Mouse (Mus musculus): ENCODE data around the gene Trove2. TPM values are rescaled to one million over a fixed set of nuclear protein-coding genes. Genes with fewer than 3 reads are reported as not detected.
"Not testable (repeated sequence)": the region's sequence is repeated elsewhere in the genome, so short reads cannot be mapped to it uniquely, and the experiment has no call there.

Trove2 gene
- polyA plus RNA-seq, 1 experiment, result 0.27 TPM

DNA sequence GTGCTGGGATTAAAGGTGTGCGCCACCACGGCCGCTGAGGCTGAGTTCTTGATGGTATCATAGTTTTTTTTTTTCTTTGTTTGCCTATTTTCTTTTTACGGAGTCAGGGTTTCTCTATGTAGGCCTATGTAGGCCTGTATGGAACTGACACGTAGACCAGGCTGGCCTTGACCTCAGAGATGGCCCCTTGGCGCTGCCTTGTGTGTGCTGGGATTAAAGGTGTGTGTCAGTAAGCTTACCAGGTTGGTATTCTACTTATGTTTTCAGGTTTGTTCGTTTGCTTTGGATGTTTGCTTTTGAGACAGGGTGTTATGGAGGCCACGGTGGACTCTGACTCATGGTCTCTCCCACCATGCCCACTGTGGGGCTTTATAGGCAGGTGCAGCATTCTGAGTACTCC lies 14.7 kb downstream of the Trove2 start:
- TF ChIP-seq GATA1 (IDR thresholded peaks at IDR 0.05; ENCODE audit: low read length), result no peak

GRCm38 (mm10) chr1:143745871-143746270 lies 31.0 kb downstream of the Trove2 start:
- TF ChIP-seq GATA1 (IDR thresholded peaks at IDR 0.05; ENCODE audit: low read length), result no peak

DNA sequence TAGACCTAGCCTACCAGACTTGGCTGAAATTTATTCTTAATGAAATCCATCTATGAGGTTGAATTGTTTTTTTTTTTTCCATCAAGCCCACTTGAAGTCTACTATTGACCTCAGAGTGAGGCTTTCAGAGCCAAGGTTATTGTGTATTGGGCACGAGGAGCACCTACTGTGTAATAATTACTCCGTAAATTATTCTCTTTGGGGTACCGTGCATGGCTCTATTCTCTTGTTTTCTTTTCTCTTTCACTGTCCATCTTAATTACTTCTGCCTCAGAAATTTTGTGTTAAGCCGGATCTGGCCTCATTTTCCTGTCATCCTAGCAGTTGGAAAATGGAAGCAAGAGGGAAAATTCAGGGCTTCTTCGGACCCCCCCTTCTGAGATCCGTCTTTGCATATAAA lies 34.7 kb downstream of the Trove2 start:
- no peak for TF ChIP-seq GATA1 (IDR thresholded peaks at IDR 0.05; ENCODE audit: low read length)

- no peak for TF ChIP-seq GATA1 (IDR thresholded peaks at IDR 0.05; ENCODE audit: low read length)
Observed at GRCm38 (mm10) chr1:143741331-143741730, 35.5 kb downstream of the Trove2 start.

GRCm38 (mm10) chr1:143740581-143740980 lies 36.3 kb downstream of the Trove2 start:
- no peak for TF ChIP-seq GATA1 (IDR thresholded peaks at IDR 0.05; ENCODE audit: low read length)

- no peak for TF ChIP-seq GATA1 (IDR thresholded peaks at IDR 0.05; ENCODE audit: low read length)
Observed at GRCm38 (mm10) chr1:143739361-143740350, 37.2 kb downstream of the Trove2 start.

DNA sequence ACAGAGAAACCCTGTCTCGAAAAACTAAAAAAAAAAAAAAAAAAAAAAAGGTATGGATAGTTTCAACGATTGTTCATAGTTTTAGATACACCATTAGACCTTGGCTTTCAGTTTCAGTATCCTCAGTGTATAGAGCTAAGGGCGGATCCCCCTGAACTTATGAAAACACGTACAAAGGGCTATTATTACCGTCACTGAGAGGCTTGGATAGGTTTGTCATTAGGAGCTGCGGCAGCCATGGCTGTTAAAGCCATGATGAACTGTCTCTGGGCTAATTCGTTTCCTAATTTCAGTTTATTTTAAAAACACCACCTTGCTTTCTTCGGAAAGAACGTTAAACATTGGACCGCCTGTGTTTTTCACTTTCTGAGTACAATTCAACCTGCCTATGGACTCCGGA lies 38.1 kb downstream of the Trove2 start:
- no peak for TF ChIP-seq GATA1 (IDR thresholded peaks at IDR 0.05; ENCODE audit: low read length)

DNA sequence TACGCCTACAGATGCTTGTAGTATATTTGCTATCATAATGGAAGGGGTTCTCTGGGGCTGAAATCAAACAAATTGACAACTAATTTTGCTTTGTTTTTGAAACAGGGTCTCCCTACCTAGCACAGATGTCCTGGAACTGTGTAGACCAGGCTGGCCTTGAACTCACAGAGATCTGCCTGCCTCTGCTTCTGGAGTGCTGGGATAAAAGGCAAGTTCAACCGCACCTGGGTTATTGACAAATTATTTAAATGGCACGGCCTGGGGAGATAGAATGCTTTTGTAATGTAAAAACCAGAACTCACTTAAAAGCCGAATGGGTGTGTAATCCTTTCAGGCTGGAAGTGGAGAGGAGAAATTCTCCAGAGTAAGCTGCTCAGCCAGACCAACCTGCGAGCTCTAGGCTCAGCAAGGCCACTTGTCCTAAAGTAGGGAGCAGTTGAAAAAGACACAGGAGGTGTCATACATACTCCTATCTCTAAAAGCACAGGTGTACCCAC lies 42.9 kb downstream of the Trove2 start:
- no peak for TF ChIP-seq GATA1 (IDR thresholded peaks at IDR 0.05; ENCODE audit: low read length)

GRCm38 (mm10) chr1:143731691-143732090 lies 45.2 kb downstream of the Trove2 start:
- TF ChIP-seq GATA1 (IDR thresholded peaks at IDR 0.05; ENCODE audit: low read length), result no peak

DNA sequence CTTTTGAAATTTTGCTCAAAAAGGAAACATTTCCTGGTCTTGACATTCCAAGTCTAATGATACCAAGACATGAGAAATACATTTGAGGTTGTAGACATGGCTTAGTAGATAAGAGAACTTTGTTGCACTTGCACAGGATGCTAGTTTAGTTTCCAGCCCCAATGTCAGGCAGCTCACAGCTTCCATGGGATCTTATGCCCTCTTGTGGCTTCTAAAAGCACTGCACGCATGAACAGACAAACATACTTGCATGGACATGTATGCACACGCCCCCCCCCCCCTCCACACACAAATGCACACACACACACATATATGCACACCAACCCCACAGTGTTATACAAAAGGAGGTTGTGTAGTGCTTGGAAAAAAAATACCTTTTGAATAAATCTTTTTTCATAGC lies 46.0 kb downstream of the Trove2 start:
- TF ChIP-seq GATA1 (IDR thresholded peaks at IDR 0.05; ENCODE audit: low read length), result no peak

DNA sequence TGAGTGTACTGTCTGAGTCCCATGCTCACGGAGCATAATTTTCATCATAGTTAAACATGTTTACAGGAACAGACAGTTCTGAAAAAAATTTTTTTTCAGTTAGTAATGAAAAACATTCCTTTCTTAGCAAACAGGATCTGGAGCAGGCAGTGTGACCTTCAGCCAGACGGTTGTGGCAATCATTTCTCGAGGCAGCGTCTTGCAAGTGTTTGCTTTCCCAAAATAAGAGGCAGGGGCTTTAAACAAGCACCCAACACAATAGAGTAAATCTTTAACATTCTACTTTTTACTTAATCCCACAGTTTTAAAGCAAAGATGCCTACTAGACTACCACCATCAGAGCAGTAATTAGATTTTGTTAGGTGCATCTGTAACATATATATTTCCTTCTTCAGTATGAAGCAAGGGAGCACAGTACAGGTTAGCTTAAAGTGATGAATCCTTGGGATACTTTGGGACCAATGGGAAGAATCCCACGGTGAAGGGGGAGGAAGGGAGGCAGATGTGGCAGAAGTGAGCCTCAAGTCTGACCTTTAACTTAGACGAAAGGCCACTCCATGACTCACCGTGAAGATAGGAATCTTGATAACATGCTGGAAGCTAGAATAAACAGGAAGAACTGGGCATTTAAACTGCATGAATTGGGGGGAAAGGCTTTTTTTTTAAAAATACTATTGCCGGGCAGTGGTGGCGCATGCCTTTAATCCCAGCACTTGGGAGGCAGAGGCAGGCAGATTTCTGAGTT lies 49.0 kb downstream of the Trove2 start:
- peak; percentile 14 for TF ChIP-seq GATA1 (IDR thresholded peaks at IDR 0.05; ENCODE audit: low read length)

GRCm38 (mm10) chr1:143724456-143725064 lies 52.3 kb downstream of the Trove2 start:
- TF ChIP-seq GATA1 (IDR thresholded peaks at IDR 0.05; ENCODE audit: low read length), result peak; percentile 91

GRCm38 (mm10) chr1:143716038-143716437 lies 60.8 kb downstream of the Trove2 start, which contains the start of gene Glrx2:
TSS of gene Glrx2 (plus strand) at chr1:143716338.
- not testable (repeated sequence) for TF ChIP-seq GATA1 (IDR thresholded peaks at IDR 0.05; ENCODE audit: low read length)

- TF ChIP-seq GATA1 (IDR thresholded peaks at IDR 0.05; ENCODE audit: low read length), result no peak
Observed at GRCm38 (mm10) chr1:143710627-143710976, 66.3 kb downstream of the Trove2 start.

DNA sequence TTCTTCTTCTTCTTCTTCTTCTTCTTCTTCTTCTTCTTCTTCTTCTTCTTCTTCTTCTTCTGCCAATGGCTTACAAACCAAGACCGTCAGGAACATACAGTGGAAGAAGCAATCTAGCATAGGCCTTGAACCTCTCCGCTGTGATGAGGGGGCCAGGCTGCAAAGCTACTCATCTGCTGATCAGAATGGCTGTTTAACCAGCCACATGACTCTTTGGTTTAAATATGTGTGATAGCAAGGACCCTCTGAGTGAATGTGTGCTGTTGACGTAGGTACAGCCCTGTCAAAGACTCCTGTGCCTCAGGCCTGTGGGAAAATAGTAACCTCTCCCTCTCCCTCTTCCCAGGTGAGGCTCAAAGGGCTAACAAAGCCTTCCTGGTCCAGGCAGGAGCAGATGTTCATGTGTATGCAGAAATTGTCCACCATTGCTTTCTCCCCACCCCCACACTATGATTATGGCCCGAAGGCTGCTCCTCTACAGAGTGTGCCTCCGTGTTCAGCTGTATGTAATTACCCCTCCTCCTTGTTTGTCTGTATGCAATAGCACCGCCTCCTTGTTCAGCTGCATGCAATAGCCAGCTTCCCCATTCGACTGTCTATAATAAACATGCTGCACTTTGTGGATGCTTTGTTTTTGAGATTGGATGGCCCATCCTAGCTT lies 66.8 kb downstream of the Trove2 start:
- TF ChIP-seq GATA1 (IDR thresholded peaks at IDR 0.05; ENCODE audit: low read length), result no peak

Measured in G1E-ER4 (cell line).